Mouse (Mus musculus): Measurements from ENCODE around the gene Akt3.

Gene Akt3

GRCm38 (mm10) chr1:176980801-176981400 is 277.1 kb downstream of the Akt3 start:
- DNase-seq (ENCODE audit: low spot score): no peak

- no peak for DNase-seq (ENCODE audit: low spot score)
Measured at GRCm38 (mm10) chr1:176980140-176980539, 277.9 kb downstream of the Akt3 start.

- no peak for DNase-seq (ENCODE audit: low spot score)
Measured at GRCm38 (mm10) chr1:176979235-176979634, 278.8 kb downstream of the Akt3 start.

- no peak for DNase-seq (ENCODE audit: low spot score)
Measured at GRCm38 (mm10) chr1:176973356-176974088, 284.5 kb downstream of the Akt3 start.

- DNase-seq (ENCODE audit: low spot score): no peak
Measured at GRCm38 (mm10) chr1:176971479-176971797, 286.6 kb downstream of the Akt3 start.

- DNase-seq (ENCODE audit: low spot score): no peak
Measured at GRCm38 (mm10) chr1:176970635-176971478, 287.1 kb downstream of the Akt3 start.

Measured in layer of hippocampus, adult 9-10 months (tissue).